Mouse (Mus musculus) lung, postnatal 0 days (tissue): ENCODE results near the gene Gprc5a. TPM values are rescaled to one million over a fixed set of nuclear protein-coding genes. Genes with fewer than 3 reads are reported as not detected.

ENCODE experiments used
- ATAC-seq: fragments of 200-750 bp; cut with Nextera tagmentation; 2 replicates; pipeline ENCODE4 v1.8.0; 2017; ENCODE audit warnings: moderate library complexity
- DNase-seq: peaks from one replicate; pipeline ENCODE4 v3.0.0-alpha.2; 2016; ENCODE audit warnings: low spot score
- H3K27ac ChIP-seq: fragments of 300-500 bp; sonication (generic); 2 replicates; pipeline ENCODE4 v1.5.1; 2014; ENCODE audit warnings: antibody characterized with exemption, mild to moderate bottlenecking, low read length, mixed read lengths
- H3K27me3 ChIP-seq: fragments of 300-500 bp; sonication (generic); replicated peaks from 2 replicates; pipeline ENCODE4 v1.6.1; 2014; ENCODE audit warnings: low read length, mixed read lengths; ENCODE audit not compliant: insufficient read depth
- H3K36me3 ChIP-seq: fragments of 300-500 bp; sonication (generic); 2 replicates; pipeline ENCODE4 v1.6.1; 2014; ENCODE audit warnings: low read length, mixed read lengths; ENCODE audit not compliant: insufficient read depth
- H3K4me1 ChIP-seq: fragments of 300-500 bp; sonication (generic); 2 replicates; pipeline ENCODE4 v1.6.1; 2014; ENCODE audit warnings: antibody characterized with exemption, low read depth, low read length, mixed read lengths; ENCODE audit not compliant: insufficient read depth
- H3K4me2 ChIP-seq: fragments of 300-500 bp; sonication (generic); replicated peaks from 2 replicates; pipeline ENCODE4 v1.6.1; 2014; ENCODE audit warnings: low read depth, mild to moderate bottlenecking, low read length, moderate library complexity, mixed read lengths
- H3K4me3 ChIP-seq: fragments of 300-500 bp; sonication (generic); 2 replicates; pipeline ENCODE4 v1.5.1; 2014; ENCODE audit warnings: low read depth, low read length
- H3K9ac ChIP-seq: fragments of 300-500 bp; sonication (generic); replicated peaks from 2 replicates; pipeline ENCODE4 v1.6.1; 2014; ENCODE audit warnings: low read depth, mild to moderate bottlenecking
- H3K9me3 ChIP-seq: fragments of 300-500 bp; sonication (generic); 2 replicates; pipeline ENCODE4 v1.6.1; 2016; ENCODE audit warnings: low read length, mixed read lengths
- CTCF ChIP-seq: IDR thresholded peaks from 2 replicates; pipeline ENCODE4 v1.5.1; 2016; ENCODE audit warnings: antibody characterized with exemption, mild to moderate bottlenecking
- EP300 ChIP-seq: IDR thresholded peaks from 2 replicates; pipeline ENCODE4 v1.6.1; 2016; ENCODE audit warnings: antibody characterized with exemption, mild to moderate bottlenecking, control low read depth
- WGBS: fragments of 180-500 bp; shearing (Covaris S2); extraction: QIAGEN DNeasy Blood & Tissue Kit; methylation state at CpG from one replicate; pipeline ENCODE4 v1.1.7; 2014; 5-methylcytosine and 5-hydroxymethylcytosine counted together
- polyA plus RNA-seq: library from polyadenylated mRNA; unstranded; fragments of >200 nt; fragmentation: Nextera tagmentation; extraction: Ambion mirVana; gene quantifications from 2 replicates; pipeline ENCODE4 v1.2.1, GENCODE M21; 2015

The Gprc5a gene
- 601 and 607 TPM in 2 replicates for polyA plus RNA-seq

DNA sequence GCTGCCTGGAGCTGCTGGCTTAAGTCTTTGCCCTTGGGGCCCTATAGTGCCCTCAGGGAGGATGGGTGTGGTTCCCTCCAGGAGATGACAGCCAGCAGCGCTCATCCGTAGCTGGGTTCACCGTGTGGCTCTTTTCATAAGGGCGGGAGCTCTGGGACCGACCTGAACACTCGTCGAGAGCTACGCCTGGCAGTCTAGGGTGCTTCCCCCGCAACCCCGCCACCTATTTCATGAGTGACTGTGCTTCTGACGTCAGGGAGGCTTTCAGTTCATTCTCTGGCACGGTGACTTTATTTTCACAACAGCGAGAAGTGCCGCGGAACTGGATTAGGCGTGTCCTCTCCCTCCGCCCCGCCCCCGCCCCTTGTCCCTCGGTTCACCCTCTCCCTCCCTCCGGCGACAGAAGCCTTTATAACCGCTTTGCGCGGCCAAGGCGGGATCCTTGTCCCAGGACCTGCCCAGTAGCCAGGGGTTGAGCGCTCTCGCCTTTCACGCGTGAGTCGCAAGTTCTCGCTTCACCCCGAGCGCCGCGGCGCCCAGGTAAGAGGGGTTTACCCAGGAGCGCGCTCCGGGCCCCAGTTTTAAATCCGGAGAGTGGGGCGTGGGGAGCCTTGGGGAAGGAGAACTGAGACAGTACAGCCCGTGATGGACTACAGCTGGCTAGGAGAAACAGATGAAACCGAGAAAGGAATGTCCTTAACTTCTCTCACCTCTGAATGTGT, at the start of gene Gprc5a:
Gene Gprc5a (plus strand): TSS at position 416 of the 722 bp plus-strand sequence.
- Histone ChIP-seq H3K9me3 (no peaks in the 10 kb centered on the region), H3K27me3 (no peaks in the 10 kb centered on the region), H3K27ac (peak within 1 kb of the TSS; percentile 93), H3K4me1 (no peaks in the 10 kb centered on the region), H3K9ac (peak within 1 kb of the TSS; percentile 87), H3K4me3 (peak within 1 kb of the TSS; percentile 63), H3K36me3 (no peaks in the 10 kb centered on the region), H3K4me2 (peak within 1 kb of the TSS; percentile 68)
- ATAC-seq = peak; percentile 86
- TF ChIP-seq CTCF = no peak
- TF ChIP-seq EP300 = peak; percentile 92
- peak; percentile 98 for DNase-seq
- under 1% methylated on average over 43 of the region's 44 CpGs for WGBS

GRCm38 (mm10) chr6:135017211-135017610, 48.2 kb upstream of the Gprc5a start:
- peak overlapping the region; percentile 80 for H3K27ac ChIP-seq
- H3K4me1 ChIP-seq = peaks cover under 1% of the 10 kb centered on the region
- H3K4me3 ChIP-seq = no peak overlapping the region
- DNase-seq (peak; percentile 87), ATAC-seq (peak; percentile 89)
- H3K9ac ChIP-seq = no peak overlapping the region
- H3K27me3 ChIP-seq = no peaks in the 10 kb centered on the region
- H3K36me3 ChIP-seq = peaks cover 56% of the 10 kb centered on the region
- WGBS = 63% methylated on average over 11 of the region's 11 CpGs
- no peak overlapping the region for H3K4me2 ChIP-seq
- peak; percentile 100 for TF ChIP-seq EP300
- TF ChIP-seq CTCF = no peak
- H3K9me3 ChIP-seq = no peaks in the 10 kb centered on the region

GRCm38 (mm10) chr6:135019564-135019963, 45.9 kb upstream of the Gprc5a start:
- Histone ChIP-seq H3K36me3 (peaks cover 66% of the 10 kb centered on the region), H3K9me3 (no peaks in the 10 kb centered on the region), H3K27ac (peak overlapping the region; percentile 80), H3K27me3 (no peaks in the 10 kb centered on the region), H3K4me2 (no peak overlapping the region), H3K4me1 (no peaks in the 10 kb centered on the region; the same call in none of the 2 replicates), H3K9ac (no peak overlapping the region), H3K4me3 (no peak overlapping the region)
- peak; percentile 61 for ATAC-seq
- TF ChIP-seq CTCF = no peak
- TF ChIP-seq EP300 = peak; percentile 100
- 56% methylated on average over 10 of the region's 10 CpGs for WGBS
- DNase-seq = peak; percentile 75

DNA sequence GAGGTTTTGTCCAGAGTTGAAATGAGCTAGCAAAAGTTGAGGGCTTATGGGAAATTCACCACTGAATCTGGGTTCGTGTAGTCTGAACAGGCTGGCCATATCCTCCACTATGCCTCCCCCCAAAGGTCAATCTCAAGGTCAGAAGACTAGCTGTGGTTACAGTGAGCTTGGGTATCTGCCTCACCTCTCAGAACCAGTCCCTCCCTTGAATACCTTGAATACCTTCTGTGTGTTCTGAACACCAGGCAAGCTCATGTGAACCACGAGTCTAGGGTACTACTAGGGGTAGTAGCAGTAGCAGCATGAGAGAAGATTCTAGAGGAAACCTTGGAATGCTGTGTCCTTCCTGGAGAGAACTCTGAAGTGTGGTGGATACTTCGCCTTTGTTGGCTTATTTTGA, 43.8 kb upstream of the Gprc5a start:
- no peak overlapping the region for H3K9ac ChIP-seq
- H3K4me2 ChIP-seq = no peak overlapping the region
- no peak overlapping the region for H3K4me3 ChIP-seq
- H3K9me3 ChIP-seq = no peaks in the 10 kb centered on the region
- DNase-seq (no peak), ATAC-seq (no peak)
- H3K36me3 ChIP-seq = peaks cover 50% of the 10 kb centered on the region
- peak overlapping the region; percentile 80 for H3K27ac ChIP-seq
- H3K27me3 ChIP-seq = no peaks in the 10 kb centered on the region
- no peaks in the 10 kb centered on the region; the same call in none of the 2 replicates for H3K4me1 ChIP-seq
- 70% methylated on average over 3 of the region's 3 CpGs for WGBS
- TF ChIP-seq EP300 (peak; percentile 84), CTCF (no peak)

DNA sequence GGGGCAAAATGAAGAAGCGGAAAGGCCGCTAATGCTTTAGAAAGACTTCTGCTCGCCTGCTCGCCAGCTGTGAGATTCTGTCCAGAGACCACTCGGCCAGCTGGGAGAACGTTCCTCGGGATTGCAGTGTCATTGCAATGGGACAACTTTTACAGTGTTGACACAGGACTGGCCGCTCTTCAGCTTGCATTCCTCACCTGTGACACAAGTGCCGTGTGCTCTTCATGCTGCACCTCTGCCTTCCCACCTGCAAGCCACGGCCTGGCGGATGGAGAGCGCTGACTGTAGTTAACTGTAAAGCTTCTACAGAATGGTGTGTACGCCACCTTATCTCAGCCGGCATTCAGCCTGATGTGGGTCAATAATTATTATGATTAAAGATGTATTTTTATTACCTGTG, 42.1 kb upstream of the Gprc5a start:
- Histone ChIP-seq H3K36me3 (peaks cover 37% of the 10 kb centered on the region), H3K9me3 (no peaks in the 10 kb centered on the region), H3K4me3 (no peak overlapping the region), H3K9ac (no peak overlapping the region; the same call in 1 of the 2 replicates), H3K4me1 (peaks cover 4% of the 10 kb centered on the region), H3K27me3 (no peaks in the 10 kb centered on the region), H3K27ac (peak overlapping the region; percentile 94), H3K4me2 (no peak overlapping the region)
- ATAC-seq (peak; percentile 45), DNase-seq (peak; percentile 86)
- no peak for TF ChIP-seq CTCF
- TF ChIP-seq EP300 = peak; percentile 94
- 67% methylated on average over 14 of the region's 14 CpGs for WGBS

- DNase-seq (peak; percentile 93), ATAC-seq (peak; percentile 87)
- Histone ChIP-seq H3K9ac (no peak overlapping the region), H3K9me3 (no peaks in the 10 kb centered on the region), H3K4me2 (no peak overlapping the region), H3K4me3 (no peak overlapping the region), H3K27ac (peak overlapping the region; percentile 94), H3K27me3 (no peaks in the 10 kb centered on the region), H3K36me3 (peaks cover 34% of the 10 kb centered on the region; the same call in 1 of the 2 replicates), H3K4me1 (peaks cover 4% of the 10 kb centered on the region)
- TF ChIP-seq EP300 = peak; percentile 100
- no peak for TF ChIP-seq CTCF
- WGBS = 56% methylated on average over 1 of the region's 1 CpGs
Observed at GRCm38 (mm10) chr6:135024781-135025420, 40.5 kb upstream of the Gprc5a start.
